Mouse (Mus musculus): ENCODE data around the gene Ypel2. TPM values are rescaled to one million over a fixed set of nuclear protein-coding genes. Genes with fewer than 3 reads are reported as not detected.

Ypel2 gene
- polyA plus RNA-seq, 1 experiment from 2014 or later, result 2.4 TPM

- Histone ChIP-seq H3K4me1 (ENCODE audit: control insufficient read depth, low read depth, low read length) (peaks cover 5% of the 10 kb centered on the region), H3K4me2 (ENCODE audit: low read depth, low read length) (no peak overlapping the region), H3K9me3 (replicated peaks; ENCODE audit: control insufficient read depth, low read length) (no peaks in the 10 kb centered on the region), H3K36me3 (ENCODE audit: control insufficient read depth, insufficient read depth) (no peaks in the 10 kb centered on the region), H3K9ac (ENCODE audit: low read depth, low read length) (no peak overlapping the region), H3K27ac (ENCODE audit: low read length) (no peak overlapping the region), H3K4me3 (ENCODE audit: low read depth, low read length) (no peak overlapping the region), H3K27me3 (ENCODE audit: control insufficient read depth, insufficient read depth, low read depth, low read length) (no peaks in the 10 kb centered on the region)
- no peak for ATAC-seq (ENCODE audit: low read depth)
- 68% methylated on average over 3 of the region's 3 CpGs for WGBS (ENCODE audit: insufficient replicate concordance)
Measured at GRCm38 (mm10) chr11:86990309-86990708, 3.2 kb downstream of the Ypel2 start.

GRCm38 (mm10) chr11:86984990-86985389, 8.5 kb downstream of the Ypel2 start:
- no peaks in the 10 kb centered on the region for H3K4me1 ChIP-seq (ENCODE audit: control insufficient read depth, low read depth, low read length)
- H3K27me3 ChIP-seq (ENCODE audit: control insufficient read depth, insufficient read depth, low read depth, low read length), result no peaks in the 10 kb centered on the region
- H3K36me3 ChIP-seq (ENCODE audit: control insufficient read depth, insufficient read depth), result no peaks in the 10 kb centered on the region
- H3K9ac ChIP-seq (ENCODE audit: low read depth, low read length), result no peak overlapping the region
- no peak overlapping the region for H3K4me3 ChIP-seq (ENCODE audit: low read depth, low read length)
- no peaks in the 10 kb centered on the region for H3K9me3 ChIP-seq (replicated peaks; ENCODE audit: control insufficient read depth, low read length)
- no peak overlapping the region for H3K4me2 ChIP-seq (ENCODE audit: low read depth, low read length)
- 58% methylated on average over 3 of the region's 3 CpGs for WGBS (ENCODE audit: insufficient replicate concordance)
- no peak overlapping the region for H3K27ac ChIP-seq (ENCODE audit: low read length)
- ATAC-seq (ENCODE audit: low read depth), result no peak

DNA sequence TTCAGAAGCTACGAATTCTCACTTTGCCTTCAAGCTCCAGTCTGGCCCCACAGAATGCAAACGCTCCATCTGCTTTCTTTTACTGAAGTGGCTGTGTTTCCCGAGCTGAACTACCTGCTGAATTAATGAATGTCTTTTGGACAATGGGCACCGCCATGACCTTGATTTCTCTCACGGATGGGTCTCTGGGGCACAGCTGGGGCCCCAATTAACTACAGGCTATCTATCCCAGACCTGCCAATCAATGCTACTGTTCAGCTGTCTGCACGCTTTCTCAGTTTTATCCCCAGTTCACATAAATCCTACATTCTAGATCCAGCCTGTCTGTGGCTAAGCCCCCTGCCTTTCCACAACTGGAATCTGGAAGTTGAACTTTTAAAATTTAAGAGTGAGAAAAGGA, 10.5 kb downstream of the Ypel2 start:
- ATAC-seq (ENCODE audit: low read depth), result no peak
- Histone ChIP-seq H3K4me3 (ENCODE audit: low read depth, low read length) (no peak overlapping the region), H3K27me3 (ENCODE audit: control insufficient read depth, insufficient read depth, low read depth, low read length) (no peaks in the 10 kb centered on the region), H3K4me1 (ENCODE audit: control insufficient read depth, low read depth, low read length) (no peaks in the 10 kb centered on the region), H3K9me3 (replicated peaks; ENCODE audit: control insufficient read depth, low read length) (no peaks in the 10 kb centered on the region), H3K36me3 (ENCODE audit: control insufficient read depth, insufficient read depth) (no peaks in the 10 kb centered on the region), H3K4me2 (ENCODE audit: low read depth, low read length) (no peak overlapping the region), H3K9ac (ENCODE audit: low read depth, low read length) (no peak overlapping the region), H3K27ac (ENCODE audit: low read length) (no peak overlapping the region)
- 64% methylated on average over 6 of the region's 6 CpGs for WGBS (ENCODE audit: insufficient replicate concordance)

DNA sequence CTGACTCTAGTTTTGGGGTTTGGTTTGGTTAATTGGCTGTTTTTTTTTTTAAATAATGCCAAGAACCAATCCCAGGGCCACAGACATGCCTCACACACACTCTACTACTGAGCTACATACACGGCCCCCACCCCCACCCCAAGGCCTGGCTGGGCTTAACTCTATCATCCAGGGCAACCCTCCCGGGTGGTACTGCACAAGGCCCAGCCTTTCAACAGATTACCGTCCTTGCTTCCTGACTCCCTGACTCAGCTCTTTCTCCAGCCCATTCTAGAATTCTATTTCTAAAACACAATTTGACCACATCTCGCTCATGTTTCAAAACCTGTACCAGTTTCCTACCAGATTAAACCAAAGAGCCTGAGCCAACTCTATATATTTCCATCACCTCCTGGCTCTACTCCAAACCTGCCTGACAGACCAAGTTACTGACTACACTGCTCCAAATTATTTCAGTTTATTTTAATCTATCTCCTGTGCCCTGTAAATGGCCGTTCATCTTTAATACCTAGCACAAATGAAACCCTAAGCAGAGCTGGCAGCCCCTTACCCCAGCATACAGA, 12.2 kb downstream of the Ypel2 start:
- Histone ChIP-seq H3K36me3 (ENCODE audit: control insufficient read depth, insufficient read depth) (no peaks in the 10 kb centered on the region), H3K4me1 (ENCODE audit: control insufficient read depth, low read depth, low read length) (no peaks in the 10 kb centered on the region), H3K27me3 (ENCODE audit: control insufficient read depth, insufficient read depth, low read depth, low read length) (no peaks in the 10 kb centered on the region), H3K9me3 (replicated peaks; ENCODE audit: control insufficient read depth, low read length) (no peaks in the 10 kb centered on the region), H3K4me2 (ENCODE audit: low read depth, low read length) (no peak overlapping the region), H3K4me3 (ENCODE audit: low read depth, low read length) (no peak overlapping the region), H3K27ac (ENCODE audit: low read length) (no peak overlapping the region), H3K9ac (ENCODE audit: low read depth, low read length) (no peak overlapping the region)
- 25% methylated on average over 5 of the region's 5 CpGs for WGBS (ENCODE audit: insufficient replicate concordance)
- ATAC-seq (ENCODE audit: low read depth), result no peak

DNA sequence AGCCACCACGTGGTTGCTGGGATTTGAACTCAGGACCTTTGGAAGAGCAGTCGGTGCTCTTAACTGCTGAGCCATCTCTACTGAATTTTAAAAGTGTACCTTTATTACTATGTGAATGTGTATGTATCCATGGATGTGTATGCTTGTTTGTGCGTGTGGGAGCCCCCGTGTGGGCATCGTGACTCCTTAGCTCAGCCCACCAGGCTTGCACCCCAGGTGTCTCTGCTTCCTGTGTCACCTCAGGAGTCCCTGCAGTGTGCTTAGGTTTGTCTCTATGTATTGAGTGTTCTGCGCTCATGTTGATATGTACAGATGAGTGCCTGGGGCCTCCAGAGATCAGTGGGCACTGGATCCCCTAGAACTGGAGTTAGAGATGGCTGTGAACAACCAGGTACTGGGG, 13.0 kb downstream of the Ypel2 start:
- 77% methylated on average over 6 of the region's 6 CpGs for WGBS (ENCODE audit: insufficient replicate concordance)
- no peak overlapping the region for H3K9ac ChIP-seq (ENCODE audit: low read depth, low read length)
- no peaks in the 10 kb centered on the region for H3K27me3 ChIP-seq (ENCODE audit: control insufficient read depth, insufficient read depth, low read depth, low read length)
- H3K36me3 ChIP-seq (ENCODE audit: control insufficient read depth, insufficient read depth), result no peaks in the 10 kb centered on the region
- no peak overlapping the region for H3K4me3 ChIP-seq (ENCODE audit: low read depth, low read length)
- H3K4me1 ChIP-seq (ENCODE audit: control insufficient read depth, low read depth, low read length), result no peaks in the 10 kb centered on the region
- no peak overlapping the region for H3K27ac ChIP-seq (ENCODE audit: low read length)
- H3K4me2 ChIP-seq (ENCODE audit: low read depth, low read length), result no peak overlapping the region
- ATAC-seq (ENCODE audit: low read depth), result no peak
- no peaks in the 10 kb centered on the region for H3K9me3 ChIP-seq (replicated peaks; ENCODE audit: control insufficient read depth, low read length)

- no peaks in the 10 kb centered on the region for H3K27me3 ChIP-seq (ENCODE audit: control insufficient read depth, insufficient read depth, low read depth, low read length)
- H3K9ac ChIP-seq (ENCODE audit: low read depth, low read length), result no peak overlapping the region
- H3K9me3 ChIP-seq (replicated peaks; ENCODE audit: control insufficient read depth, low read length), result no peaks in the 10 kb centered on the region
- ATAC-seq (ENCODE audit: low read depth), result no peak
- no peaks in the 10 kb centered on the region for H3K36me3 ChIP-seq (ENCODE audit: control insufficient read depth, insufficient read depth)
- H3K27ac ChIP-seq (ENCODE audit: low read length), result no peak overlapping the region
- no peak overlapping the region for H3K4me3 ChIP-seq (ENCODE audit: low read depth, low read length)
- no peak overlapping the region for H3K4me2 ChIP-seq (ENCODE audit: low read depth, low read length)
- WGBS (ENCODE audit: insufficient replicate concordance), result 82% methylated on average over 7 of the region's 7 CpGs
- no peaks in the 10 kb centered on the region for H3K4me1 ChIP-seq (ENCODE audit: control insufficient read depth, low read depth, low read length)
Measured at GRCm38 (mm10) chr11:86979799-86980198, 13.7 kb downstream of the Ypel2 start.

- H3K27ac ChIP-seq (ENCODE audit: low read length), result no peak overlapping the region
- H3K27me3 ChIP-seq (ENCODE audit: control insufficient read depth, insufficient read depth, low read depth, low read length), result no peaks in the 10 kb centered on the region
- peaks cover 3% of the 10 kb centered on the region for H3K4me1 ChIP-seq (ENCODE audit: control insufficient read depth, low read depth, low read length)
- 76% methylated on average over 5 of the region's 5 CpGs for WGBS (ENCODE audit: insufficient replicate concordance)
- H3K4me2 ChIP-seq (ENCODE audit: low read depth, low read length), result no peak overlapping the region
- no peak overlapping the region for H3K9ac ChIP-seq (ENCODE audit: low read depth, low read length)
- H3K4me3 ChIP-seq (ENCODE audit: low read depth, low read length), result no peak overlapping the region
- no peak for ATAC-seq (ENCODE audit: low read depth)
- H3K9me3 ChIP-seq (replicated peaks; ENCODE audit: control insufficient read depth, low read length), result no peaks in the 10 kb centered on the region
- H3K36me3 ChIP-seq (ENCODE audit: control insufficient read depth, insufficient read depth), result no peaks in the 10 kb centered on the region
Measured at GRCm38 (mm10) chr11:86977242-86977641, 16.3 kb downstream of the Ypel2 start.

GRCm38 (mm10) chr11:86974401-86974800, 19.1 kb downstream of the Ypel2 start:
- Histone ChIP-seq H3K27ac (ENCODE audit: low read length) (no peak overlapping the region), H3K4me2 (ENCODE audit: low read depth, low read length) (no peak overlapping the region), H3K4me3 (ENCODE audit: low read depth, low read length) (no peak overlapping the region), H3K4me1 (ENCODE audit: control insufficient read depth, low read depth, low read length) (peaks cover 3% of the 10 kb centered on the region), H3K36me3 (ENCODE audit: control insufficient read depth, insufficient read depth) (no peaks in the 10 kb centered on the region), H3K27me3 (ENCODE audit: control insufficient read depth, insufficient read depth, low read depth, low read length) (no peaks in the 10 kb centered on the region), H3K9me3 (replicated peaks; ENCODE audit: control insufficient read depth, low read length) (no peaks in the 10 kb centered on the region), H3K9ac (ENCODE audit: low read depth, low read length) (no peak overlapping the region)
- ATAC-seq (ENCODE audit: low read depth), result no peak
- WGBS (ENCODE audit: insufficient replicate concordance), result 71% methylated on average over 3 of the region's 3 CpGs

DNA sequence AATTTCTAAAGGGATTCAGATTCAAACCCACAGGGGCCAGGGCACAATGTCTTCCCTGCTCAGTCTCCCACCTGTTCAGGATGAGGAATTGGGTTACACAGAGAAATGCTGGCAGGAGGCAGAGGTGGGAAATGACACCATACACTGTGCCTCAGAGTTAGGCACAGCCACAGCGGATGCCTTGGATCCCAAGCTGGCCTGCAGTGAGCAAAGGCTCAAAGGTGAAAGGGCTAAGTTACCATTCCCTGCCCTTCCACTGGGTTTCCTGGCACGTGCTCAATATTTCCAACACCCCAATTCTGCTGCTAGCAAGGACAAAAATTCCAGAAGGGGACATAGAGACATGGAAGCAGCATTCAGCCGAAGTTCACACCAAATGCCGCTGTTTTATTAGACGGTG, 20.3 kb downstream of the Ypel2 start:
- no peaks in the 10 kb centered on the region for H3K36me3 ChIP-seq (ENCODE audit: control insufficient read depth, insufficient read depth)
- peak; percentile 67; the same call in 1 of the 2 replicates for ATAC-seq (ENCODE audit: low read depth)
- no peaks in the 10 kb centered on the region for H3K9me3 ChIP-seq (replicated peaks; ENCODE audit: control insufficient read depth, low read length)
- H3K27me3 ChIP-seq (ENCODE audit: control insufficient read depth, insufficient read depth, low read depth, low read length), result no peaks in the 10 kb centered on the region
- H3K4me2 ChIP-seq (ENCODE audit: low read depth, low read length), result no peak overlapping the region
- 57% methylated on average over 5 of the region's 5 CpGs for WGBS (ENCODE audit: insufficient replicate concordance)
- no peak overlapping the region for H3K9ac ChIP-seq (ENCODE audit: low read depth, low read length)
- no peak overlapping the region for H3K27ac ChIP-seq (ENCODE audit: low read length)
- H3K4me3 ChIP-seq (ENCODE audit: low read depth, low read length), result no peak overlapping the region
- peaks cover 3% of the 10 kb centered on the region for H3K4me1 ChIP-seq (ENCODE audit: control insufficient read depth, low read depth, low read length)
